Comparison of ENCODE assay signal across 30 mouse cellular contexts in the genomic region with DNA sequence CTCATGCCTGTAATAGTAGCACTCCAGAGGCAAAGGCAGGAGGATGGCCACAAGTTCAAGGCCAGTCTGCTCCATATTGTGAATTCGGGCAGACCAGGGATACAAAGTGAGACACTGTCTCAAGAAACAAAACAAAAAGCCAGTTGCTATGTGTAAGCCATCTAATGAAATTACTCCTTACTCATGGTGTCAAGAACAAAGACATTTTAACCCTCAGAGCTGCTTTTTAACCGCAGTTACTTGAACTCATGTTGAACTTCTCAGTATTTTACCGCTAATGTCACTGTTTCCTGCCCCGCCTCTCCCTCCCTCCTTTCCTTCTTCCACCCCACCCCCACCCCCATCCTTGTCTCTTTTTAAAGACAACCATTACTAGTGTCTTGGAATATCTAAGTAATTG. TPM values are rescaled to one million over a fixed set of nuclear protein-coding genes. Genes with fewer than 3 reads are reported as not detected.
DNase-seq lines count a peak whose midpoint lies in the region; ATAC-seq and TF ChIP-seq lines count a peak whose summit lies in the region.
"Had no signal": no experiment of that assay in that cellular context is flagged by ENCODE, and none has a peak within 500 bp of the region (broad histone marks: within the 10 kb centered on the region; RNA-seq: fewer than 3 reads in every experiment).

No protein-coding gene starts in this region.

- H3K4me3 ChIP-seq in midbrain, embryonic 11.5 days (ENCODE audit: low read depth, low read length) = no peak overlapping the region
- no peak overlapping the region for H3K4me3 ChIP-seq in midbrain, embryonic 15.5 days
- peak overlapping the region; percentile 50 for H3K4me3 ChIP-seq in megakaryocyte, embryonic 14.5 days (replicated peaks)
- H3K4me3 ChIP-seq in liver, postnatal 0 days (ENCODE audit: low read depth, low read length) = no peak overlapping the region
- H3K4me3 ChIP-seq: embryonic facial prominence, embryonic 10.5 days; embryonic facial prominence, embryonic 15.5 days; forebrain, embryonic 12.5 days; heart, embryonic 13.5 days; hindbrain, embryonic 10.5 days; kidney, embryonic 15.5 days; layer of hippocampus, adult 2 months; left cerebral cortex, adult 2 months; limb, embryonic 12.5 days; midbrain, embryonic 10.5 days; stomach, embryonic 15.5 days had no signal

- TF ChIP-seq EP300 in liver, postnatal 0 days (IDR thresholded peaks at IDR 0.05; ENCODE audit: low read depth) = no peak

- H3K4me2 ChIP-seq in midbrain, embryonic 11.5 days = no peak overlapping the region
- H3K4me2 ChIP-seq in midbrain, embryonic 15.5 days = no peak overlapping the region
- no peak overlapping the region for H3K4me2 ChIP-seq in liver, postnatal 0 days (ENCODE audit: low read depth, low read length)
- H3K4me2 ChIP-seq: embryonic facial prominence, embryonic 15.5 days; forebrain, embryonic 12.5 days; heart, embryonic 13.5 days; kidney, embryonic 15.5 days; limb, embryonic 12.5 days; stomach, embryonic 15.5 days had no signal

- no peak for ATAC-seq in midbrain, embryonic 11.5 days (ENCODE audit: low FRiP score)
- ATAC-seq in midbrain, embryonic 15.5 days (replicated peaks) = no peak
- peak; percentile 77 for ATAC-seq in common myeloid progenitor, adult 5-6 weeks (replicated peaks; ENCODE audit: low read depth, poor library complexity, severe bottlenecking)
- no peak for ATAC-seq in liver, postnatal 0 days
- ATAC-seq: forebrain, postnatal 0 days; hindbrain, embryonic 16.5 days; intestine, embryonic 16.5 days had no signal

- no peaks in the 10 kb centered on the region for H3K4me1 ChIP-seq in midbrain, embryonic 11.5 days (ENCODE audit: control insufficient read depth, insufficient read depth, low read length)
- H3K4me1 ChIP-seq in midbrain, embryonic 15.5 days = no peaks in the 10 kb centered on the region
- H3K4me1 ChIP-seq in megakaryocyte, embryonic 14.5 days = peaks cover 8% of the 10 kb centered on the region; the same call in 1 of the 2 replicates
- H3K4me1 ChIP-seq in liver, postnatal 0 days (ENCODE audit: insufficient read depth) = no peaks in the 10 kb centered on the region
- H3K4me1 ChIP-seq: embryonic facial prominence, embryonic 10.5 days; embryonic facial prominence, embryonic 15.5 days; forebrain, embryonic 12.5 days; heart, embryonic 13.5 days; hindbrain, embryonic 10.5 days; kidney, embryonic 15.5 days; limb, embryonic 12.5 days; midbrain, embryonic 10.5 days; stomach, embryonic 15.5 days had no signal

- no peak overlapping the region for H3K27ac ChIP-seq in midbrain, embryonic 11.5 days (ENCODE audit: low read depth, low read length)
- no peak overlapping the region for H3K27ac ChIP-seq in midbrain, embryonic 15.5 days
- no peak overlapping the region for H3K27ac ChIP-seq in liver, postnatal 0 days (ENCODE audit: low read depth)
- H3K27ac ChIP-seq: embryonic facial prominence, embryonic 10.5 days; embryonic facial prominence, embryonic 15.5 days; forebrain, embryonic 12.5 days; heart, embryonic 13.5 days; hindbrain, embryonic 10.5 days; kidney, embryonic 15.5 days; layer of hippocampus, adult 2 months; left cerebral cortex, adult 2 months; limb, embryonic 12.5 days; midbrain, embryonic 10.5 days; stomach, embryonic 15.5 days had no signal

- H3K9me3 ChIP-seq in midbrain, embryonic 11.5 days (ENCODE audit: control insufficient read depth, low read length) = no peaks in the 10 kb centered on the region
- no peaks in the 10 kb centered on the region for H3K9me3 ChIP-seq in midbrain, embryonic 15.5 days
- no peaks in the 10 kb centered on the region for H3K9me3 ChIP-seq in megakaryocyte, embryonic 14.5 days
- H3K9me3 ChIP-seq in liver, postnatal 0 days (ENCODE audit: low read length) = no peaks in the 10 kb centered on the region
- H3K9me3 ChIP-seq: embryonic facial prominence, embryonic 10.5 days; embryonic facial prominence, embryonic 15.5 days; forebrain, embryonic 12.5 days; heart, embryonic 13.5 days; hindbrain, embryonic 10.5 days; kidney, embryonic 15.5 days; limb, embryonic 12.5 days; midbrain, embryonic 10.5 days; stomach, embryonic 15.5 days had no signal

- no peak for TF ChIP-seq CTCF in liver, postnatal 0 days (IDR thresholded peaks at IDR 0.05; ENCODE audit: low read depth)

- H3K27me3 ChIP-seq in midbrain, embryonic 11.5 days (ENCODE audit: control insufficient read depth, insufficient read depth, low read length) = no peaks in the 10 kb centered on the region
- H3K27me3 ChIP-seq in midbrain, embryonic 15.5 days (replicated peaks) = no peaks in the 10 kb centered on the region
- no peaks in the 10 kb centered on the region for H3K27me3 ChIP-seq in megakaryocyte, embryonic 14.5 days (replicated peaks)
- H3K27me3 ChIP-seq in liver, postnatal 0 days (ENCODE audit: insufficient read depth, low read length) = no peaks in the 10 kb centered on the region
- H3K27me3 ChIP-seq: embryonic facial prominence, embryonic 15.5 days; forebrain, embryonic 12.5 days; heart, embryonic 13.5 days; kidney, embryonic 15.5 days; limb, embryonic 12.5 days; stomach, embryonic 15.5 days had no signal

- H3K36me3 ChIP-seq in midbrain, embryonic 11.5 days (ENCODE audit: control insufficient read depth, insufficient read depth, low read length) = peaks cover 8% of the 10 kb centered on the region
- H3K36me3 ChIP-seq in midbrain, embryonic 15.5 days (replicated peaks) = peaks cover 3% of the 10 kb centered on the region; the same call in 1 of the 2 replicates
- peaks cover 82% of the 10 kb centered on the region for H3K36me3 ChIP-seq in megakaryocyte, embryonic 14.5 days (replicated peaks; ENCODE audit: low read length)
- peaks cover 48% of the 10 kb centered on the region for H3K36me3 ChIP-seq in liver, postnatal 0 days (replicated peaks; ENCODE audit: insufficient read depth, low read length)

- DNase-seq in midbrain, embryonic 11.5 days (ENCODE audit: low spot score, missing footprints) = peak; percentile 41
- DNase-seq in liver, postnatal 0 days = no peak
- DNase-seq in retina, postnatal 1 day = no peak
- no peak for DNase-seq in embryo, embryonic 10.5 days (ENCODE audit: low spot score)
- no peak for DNase-seq in heart, adult 18-20 months
- DNase-seq: adrenal gland, adult 8-10 months; cerebellum, adult 18-20 months; cerebellum, postnatal 10 days; forebrain, postnatal 0 days; heart, postnatal 10 days; kidney, postnatal 36 days; lung, postnatal 4 days; right cerebral cortex, postnatal 25 days; thymus, postnatal 14 days had no signal

- 90% methylated on average over 4 of the region's 4 CpGs for WGBS in midbrain, embryonic 11.5 days
- 99% methylated on average over 4 of the region's 4 CpGs for WGBS in midbrain, embryonic 15.5 days
- WGBS in liver, postnatal 0 days (ENCODE audit: insufficient replicate concordance) = 65% methylated on average over 4 of the region's 4 CpGs

- H3K9ac ChIP-seq in midbrain, embryonic 11.5 days (ENCODE audit: low read length) = no peak overlapping the region
- H3K9ac ChIP-seq in midbrain, embryonic 15.5 days = no peak overlapping the region
- no peak overlapping the region for H3K9ac ChIP-seq in liver, postnatal 0 days (replicated peaks)
- H3K9ac ChIP-seq: embryonic facial prominence, embryonic 15.5 days; forebrain, embryonic 12.5 days; forebrain, postnatal 0 days; heart, embryonic 13.5 days; kidney, embryonic 15.5 days; limb, embryonic 12.5 days; stomach, embryonic 15.5 days had no signal

RNA-seq across cellular contexts. Expression of gene Gemin2, which starts 8.1 kb away (rescaled TPM):
- 25.4 and 25.8 TPM in 2 replicates for polyA plus RNA-seq in midbrain, embryonic 11.5 days (2014; fragmentation: Nextera tagmentation; extraction: Ambion mirVana)
- polyA plus RNA-seq in midbrain, embryonic 15.5 days (2015; fragmentation: Nextera tagmentation; extraction: Ambion mirVana) = 15.5 and 15.9 TPM in 2 replicates
- 20.3 and 20.6 TPM in 2 replicates for total RNA-seq in common myeloid progenitor, adult 5-6 weeks (2017)
- polyA plus RNA-seq in megakaryocyte, embryonic 14.5 days (2012; ENCODE audit: insufficient read depth, low replicate concordance) = 1.8 TPM in 1 of 2 replicates, not detected in the other
- 19.5 and 20.0 TPM in 2 replicates for polyA plus RNA-seq in liver, postnatal 0 days (2015; fragmentation: Nextera tagmentation; extraction: Ambion mirVana)
- 1 to 10 TPM; 6.0 to 6.1 TPM for total RNA-seq in heart, adult 18-20 months (2021)

RNA-seq across cellular contexts. Expression of gene Sec23a, which starts 9.5 kb away (rescaled TPM):
- polyA plus RNA-seq in midbrain, embryonic 11.5 days (2014; fragmentation: Nextera tagmentation; extraction: Ambion mirVana) = 90.3 and 97.4 TPM in 2 replicates
- 99.8 and 109 TPM in 2 replicates for polyA plus RNA-seq in midbrain, embryonic 15.5 days (2015; fragmentation: Nextera tagmentation; extraction: Ambion mirVana)
- total RNA-seq in common myeloid progenitor, adult 5-6 weeks (2017) = 19.0 and 21.7 TPM in 2 replicates
- 1.2 and 1.5 TPM in 2 replicates for polyA plus RNA-seq in megakaryocyte, embryonic 14.5 days (2012; ENCODE audit: insufficient read depth, low replicate concordance)
- polyA plus RNA-seq in liver, postnatal 0 days (2015; fragmentation: Nextera tagmentation; extraction: Ambion mirVana) = 43.2 and 48.4 TPM in 2 replicates
- 10 to 100 TPM; 42.9 to 44.3 TPM for total RNA-seq in heart, adult 18-20 months (2021)

RNA-seq across cellular contexts. Expression of gene Trappc6b, which starts 40.0 kb away (rescaled TPM):
- polyA plus RNA-seq in midbrain, embryonic 11.5 days (2014; fragmentation: Nextera tagmentation; extraction: Ambion mirVana) = 72.3 and 79.8 TPM in 2 replicates
- polyA plus RNA-seq in midbrain, embryonic 15.5 days (2015; fragmentation: Nextera tagmentation; extraction: Ambion mirVana) = 160 and 172 TPM in 2 replicates
- 53.2 and 63.2 TPM in 2 replicates for total RNA-seq in common myeloid progenitor, adult 5-6 weeks (2017)
- 15.5 and 76.7 TPM in 2 replicates for polyA plus RNA-seq in megakaryocyte, embryonic 14.5 days (2012; ENCODE audit: insufficient read depth, low replicate concordance)
- polyA plus RNA-seq in liver, postnatal 0 days (2015; fragmentation: Nextera tagmentation; extraction: Ambion mirVana) = 49.6 and 50.7 TPM in 2 replicates
- 10 to 100 TPM; 74.0 to 80.0 TPM for total RNA-seq in heart, adult 18-20 months (2021)

RNA-seq across cellular contexts. Expression of gene Pnn, which starts 45.4 kb away (rescaled TPM):
- 97.3 and 119 TPM in 2 replicates for polyA plus RNA-seq in midbrain, embryonic 11.5 days (2014; fragmentation: Nextera tagmentation; extraction: Ambion mirVana)
- polyA plus RNA-seq in midbrain, embryonic 15.5 days (2015; fragmentation: Nextera tagmentation; extraction: Ambion mirVana) = 87.4 and 94.8 TPM in 2 replicates
- 134 and 140 TPM in 2 replicates for total RNA-seq in common myeloid progenitor, adult 5-6 weeks (2017)
- 14.7 and 32.9 TPM in 2 replicates for polyA plus RNA-seq in megakaryocyte, embryonic 14.5 days (2012; ENCODE audit: insufficient read depth, low replicate concordance)
- 22.1 and 28.9 TPM in 2 replicates for polyA plus RNA-seq in liver, postnatal 0 days (2015; fragmentation: Nextera tagmentation; extraction: Ambion mirVana)
- total RNA-seq in heart, adult 18-20 months (2021) = 10 to 100 TPM; 24.4 to 26.9 TPM

Comparison
In these comparisons a context has a peak if more than half of its experiments do, and no peak if none do; other contexts are left out.
1. RNA of gene Sec23a, which starts 9.5 kb away (polyA plus RNA-seq): 99.8 to 109 TPM in midbrain, embryonic 15.5 days, 90.3 to 97.4 TPM in midbrain, embryonic 11.5 days and 43.2 to 48.4 TPM in liver, postnatal 0 days; 1.2 to 1.5 TPM in megakaryocyte, embryonic 14.5 days; every median in the first group is over 10 times any median in the second.